Mouse (Mus musculus): ENCODE data around the gene Btf3l4. TPM values are rescaled to one million over a fixed set of nuclear protein-coding genes. Genes with fewer than 3 reads are reported as not detected.
A peak's percentile ranks its signal among the peaks of the same experiment; 100 is the strongest.

The Btf3l4 gene
- polyA plus RNA-seq, 1 experiment from 2014 or later: 305 TPM

DNA sequence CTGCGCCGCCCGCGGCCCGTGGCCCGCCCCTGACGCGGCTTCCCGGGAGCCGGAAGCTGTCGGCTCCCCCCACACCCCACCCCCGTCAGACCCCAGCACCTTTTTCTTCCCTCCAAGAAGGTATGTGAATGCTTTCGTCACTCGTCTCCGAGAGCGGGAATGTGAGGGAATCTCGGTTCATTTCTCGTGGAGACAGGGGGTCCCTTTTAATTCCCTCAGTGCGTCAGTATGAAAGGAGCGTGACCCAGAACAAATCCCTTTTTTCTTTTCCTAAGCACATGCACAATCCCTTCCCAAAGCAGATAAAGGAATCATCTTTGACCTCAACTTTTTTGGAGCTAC is 52.6 kb downstream of the Btf3l4 start:
- H3K27me3 ChIP-seq (ENCODE audit: control insufficient read depth, insufficient read depth, low read length): no peaks in the 10 kb centered on the region
- no peaks in the 10 kb centered on the region for H3K9me3 ChIP-seq (replicated peaks; ENCODE audit: control insufficient read depth, low read length)
- peak overlapping the region; percentile 87; the same call in 1 of the 2 replicates for H3K27ac ChIP-seq (replicated peaks; ENCODE audit: low read depth, low read length)
- peak overlapping the region; percentile 76 for H3K4me2 ChIP-seq (ENCODE audit: low read depth, low read length)
- peak overlapping the region; percentile 99 for H3K9ac ChIP-seq (replicated peaks; ENCODE audit: low read length)
- under 1% methylated on average over 17 of the region's 20 CpGs for WGBS
- H3K4me3 ChIP-seq (ENCODE audit: low read depth, low read length): peak overlapping the region; percentile 90
- no peaks in the 10 kb centered on the region for H3K4me1 ChIP-seq (ENCODE audit: control insufficient read depth, insufficient read depth, low read length)
- no peaks in the 10 kb centered on the region for H3K36me3 ChIP-seq (replicated peaks; ENCODE audit: control insufficient read depth, insufficient read depth, low read depth, low read length)
- ATAC-seq (replicated peaks; ENCODE audit: insufficient number of reproducible peaks, low FRiP score, low TSS enrichment, low read depth) (no peak), DNase-seq (ENCODE audit: low spot score) (no peak)

DNA sequence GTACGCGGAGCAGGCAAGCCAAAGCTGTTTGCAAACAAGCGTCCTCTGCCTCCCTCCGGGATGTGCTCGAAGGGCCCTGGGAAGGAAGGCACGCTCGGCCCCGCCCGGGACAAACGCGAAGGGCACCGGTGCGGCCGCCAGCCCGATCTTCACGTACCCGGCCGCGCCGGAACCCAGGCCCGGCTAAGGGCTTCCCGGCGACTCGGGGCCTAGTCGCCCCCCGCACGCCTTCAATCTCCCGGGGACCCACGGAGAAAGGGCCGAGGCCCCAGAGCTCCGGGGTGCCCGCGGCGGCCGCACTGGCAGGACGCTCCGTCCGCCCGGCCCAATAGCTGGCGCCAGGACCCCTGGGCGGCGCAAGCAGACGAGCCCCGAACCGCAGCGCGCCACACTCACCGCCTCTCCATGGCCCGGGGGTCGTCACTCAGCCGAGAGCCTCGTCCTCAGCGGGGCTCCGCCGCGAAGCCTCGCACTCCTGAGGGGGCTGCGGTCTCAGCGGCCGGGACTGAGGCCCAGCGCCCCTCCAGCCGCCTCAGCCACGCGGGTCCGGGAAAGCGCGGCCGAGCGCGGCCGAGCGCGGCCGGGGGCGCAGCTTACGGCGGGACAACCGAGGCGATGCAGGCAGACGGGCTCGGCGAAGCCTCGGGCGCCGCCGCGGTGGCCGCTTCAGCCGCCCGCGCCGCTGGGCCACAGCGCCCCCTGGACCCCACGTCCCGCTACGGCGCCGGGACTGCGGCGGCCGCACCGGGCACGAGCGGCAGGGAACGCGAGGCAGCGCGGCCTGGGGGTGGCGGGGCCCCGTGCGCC is 53.2 kb downstream of the Btf3l4 start, which contains the start of gene Zfyve9:
Gene Zfyve9 (minus strand): TSS at position 742 of the 807 bp plus-strand sequence.
- H3K36me3 ChIP-seq (replicated peaks; ENCODE audit: control insufficient read depth, insufficient read depth, low read depth, low read length): no peaks in the 10 kb centered on the region
- H3K4me1 ChIP-seq (ENCODE audit: control insufficient read depth, insufficient read depth, low read length): no peaks in the 10 kb centered on the region
- no peaks in the 10 kb centered on the region for H3K9me3 ChIP-seq (replicated peaks; ENCODE audit: control insufficient read depth, low read length)
- DNase-seq (ENCODE audit: low spot score) (peak; percentile 86), ATAC-seq (replicated peaks; ENCODE audit: insufficient number of reproducible peaks, low FRiP score, low TSS enrichment, low read depth) (peak; percentile 91)
- peak within 1 kb of the TSS; percentile 76 for H3K4me2 ChIP-seq (ENCODE audit: low read depth, low read length)
- H3K9ac ChIP-seq (replicated peaks; ENCODE audit: low read length): peak within 1 kb of the TSS; percentile 99
- peak within 1 kb of the TSS; percentile 87 for H3K27ac ChIP-seq (replicated peaks; ENCODE audit: low read depth, low read length)
- no peaks in the 10 kb centered on the region for H3K27me3 ChIP-seq (ENCODE audit: control insufficient read depth, insufficient read depth, low read length)
- H3K4me3 ChIP-seq (ENCODE audit: low read depth, low read length): peak within 1 kb of the TSS; percentile 90
- 0% methylated on average over 91 of the region's 111 CpGs for WGBS

DNA sequence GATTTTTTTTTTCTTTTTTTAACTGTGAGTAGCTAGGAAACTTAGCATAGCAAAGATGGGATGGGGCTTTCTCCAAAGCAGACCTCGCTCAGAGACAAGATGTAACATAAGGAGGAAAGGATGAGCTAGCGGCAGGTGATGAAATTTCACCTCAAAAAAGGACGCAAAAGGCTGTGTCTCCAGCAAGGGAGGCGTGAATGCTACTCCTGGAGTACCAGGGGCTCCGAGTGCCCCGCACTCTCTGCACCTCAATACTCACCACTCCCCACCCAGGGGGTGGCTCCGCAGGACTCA is 53.7 kb downstream of the Btf3l4 start:
- H3K9me3 ChIP-seq (replicated peaks; ENCODE audit: control insufficient read depth, low read length): no peaks in the 10 kb centered on the region
- H3K4me1 ChIP-seq (ENCODE audit: control insufficient read depth, insufficient read depth, low read length): no peaks in the 10 kb centered on the region
- H3K4me3 ChIP-seq (ENCODE audit: low read depth, low read length): peak overlapping the region; percentile 90
- H3K9ac ChIP-seq (replicated peaks; ENCODE audit: low read length): peak overlapping the region; percentile 99
- DNase-seq (ENCODE audit: low spot score) (no peak), ATAC-seq (replicated peaks; ENCODE audit: insufficient number of reproducible peaks, low FRiP score, low TSS enrichment, low read depth) (peak; percentile 67)
- peak overlapping the region; percentile 87 for H3K27ac ChIP-seq (replicated peaks; ENCODE audit: low read depth, low read length)
- 0% methylated on average over 7 of the region's 7 CpGs for WGBS
- H3K36me3 ChIP-seq (replicated peaks; ENCODE audit: control insufficient read depth, insufficient read depth, low read depth, low read length): no peaks in the 10 kb centered on the region
- H3K27me3 ChIP-seq (ENCODE audit: control insufficient read depth, insufficient read depth, low read length): no peaks in the 10 kb centered on the region
- H3K4me2 ChIP-seq (ENCODE audit: low read depth, low read length): peak overlapping the region; percentile 76

DNA sequence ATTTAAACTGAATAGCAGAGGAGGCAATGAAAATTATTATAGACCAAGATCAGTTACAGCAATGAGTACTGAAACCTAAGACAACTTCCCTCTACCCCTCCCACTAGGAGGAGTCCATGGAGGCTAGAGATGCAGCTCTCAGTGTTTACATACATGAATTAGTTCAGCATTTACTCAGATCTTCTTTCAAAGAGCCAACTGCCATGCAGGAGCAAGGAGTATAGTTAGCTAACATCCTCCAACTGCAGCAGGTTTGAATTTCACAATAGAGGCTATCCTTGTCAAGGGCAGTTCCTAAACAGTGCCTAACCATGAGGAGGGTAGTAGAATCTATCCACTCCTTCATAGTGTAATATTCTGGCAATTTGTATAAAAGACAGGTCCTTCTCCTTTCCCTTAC is 64.9 kb downstream of the Btf3l4 start:
- no peak for DNase-seq (ENCODE audit: low spot score)
- Histone ChIP-seq H3K9me3 (replicated peaks; ENCODE audit: control insufficient read depth, low read length) (no peaks in the 10 kb centered on the region), H3K27ac (replicated peaks; ENCODE audit: low read depth, low read length) (no peak overlapping the region), H3K4me2 (ENCODE audit: low read depth, low read length) (no peak overlapping the region), H3K27me3 (ENCODE audit: control insufficient read depth, insufficient read depth, low read length) (no peaks in the 10 kb centered on the region), H3K36me3 (replicated peaks; ENCODE audit: control insufficient read depth, insufficient read depth, low read depth, low read length) (no peaks in the 10 kb centered on the region), H3K9ac (replicated peaks; ENCODE audit: low read length) (no peak overlapping the region), H3K4me3 (ENCODE audit: low read depth, low read length) (no peak overlapping the region), H3K4me1 (ENCODE audit: control insufficient read depth, insufficient read depth, low read length) (no peaks in the 10 kb centered on the region)
- ATAC-seq (replicated peaks; ENCODE audit: insufficient number of reproducible peaks, low FRiP score, low TSS enrichment, low read depth): no peak; the same call in 1 of the 2 replicates

Other genes starting within 250 kb of the Btf3l4 start
- gene Cc2d1b, start 213.7 kb downstream of the Btf3l4 start, polyA plus RNA-seq (2014; fragmentation: Nextera tagmentation; extraction: Ambion mirVana): 22.1 and 28.4 TPM in 2 replicates
- 0.80 and 1.2 TPM in 2 replicates for gene 3110021N24Rik, start 114.0 kb downstream of the Btf3l4 start, polyA plus RNA-seq (2014; fragmentation: Nextera tagmentation; extraction: Ambion mirVana)
- gene Zfyve9, start 52.8 kb downstream of the Btf3l4 start, polyA plus RNA-seq (2014; fragmentation: Nextera tagmentation; extraction: Ambion mirVana): 3.7 and 3.8 TPM in 2 replicates
- gene Txndc12, start 987 bp upstream of the Btf3l4 start, polyA plus RNA-seq (2014; fragmentation: Nextera tagmentation; extraction: Ambion mirVana): 120 and 130 TPM in 2 replicates
- 55.5 and 58.1 TPM in 2 replicates for gene Kti12, start 14.2 kb upstream of the Btf3l4 start, polyA plus RNA-seq (2014; fragmentation: Nextera tagmentation; extraction: Ambion mirVana)
- 0.69 and 0.99 TPM in 2 replicates for gene A730015C16Rik, start 15.0 kb upstream of the Btf3l4 start, polyA plus RNA-seq (2014; fragmentation: Nextera tagmentation; extraction: Ambion mirVana)
- gene Rab3b, start 45.4 kb upstream of the Btf3l4 start, polyA plus RNA-seq (2014; fragmentation: Nextera tagmentation; extraction: Ambion mirVana): 24.9 and 28.0 TPM in 2 replicates
- gene Nrd1, start 167.0 kb upstream of the Btf3l4 start, polyA plus RNA-seq (2014; fragmentation: Nextera tagmentation; extraction: Ambion mirVana): 56.4 and 66.3 TPM in 2 replicates